ENCODE assay signal across 28 mouse cellular contexts in the genomic region with DNA sequence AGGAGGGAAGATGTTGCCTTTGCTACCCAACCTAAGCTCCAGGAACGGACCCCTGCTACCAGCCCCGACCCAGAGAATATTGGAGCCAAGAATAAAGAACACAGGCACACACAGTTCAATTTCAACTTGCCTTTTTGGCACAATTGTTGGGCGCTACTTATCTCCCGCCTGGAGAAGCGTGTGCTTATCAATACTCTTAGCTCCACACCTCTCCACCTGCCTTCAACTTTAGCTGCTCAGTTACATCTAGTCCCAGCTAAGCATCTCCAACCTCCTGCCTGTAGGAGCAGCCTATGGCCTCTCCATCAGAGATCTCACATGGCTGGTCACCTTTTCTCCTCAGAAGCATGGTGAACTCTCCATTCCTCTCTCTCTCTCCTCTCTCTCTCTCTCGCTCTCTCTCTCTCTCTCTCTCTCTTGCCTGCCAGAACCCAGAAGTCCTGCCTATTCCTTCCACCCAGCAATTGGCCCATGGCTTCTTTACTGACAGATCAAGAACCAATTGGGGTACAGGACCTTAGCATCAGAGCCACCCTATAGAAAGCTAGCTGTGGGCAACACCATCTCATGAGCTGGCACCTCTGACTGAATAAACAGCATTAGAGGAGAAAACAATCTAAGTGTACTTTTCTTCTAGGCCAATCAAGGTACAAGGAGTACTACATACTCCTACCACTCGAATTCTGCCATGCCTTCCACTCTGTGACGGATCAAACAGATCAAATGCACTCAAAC. TPM values are rescaled to one million over a fixed set of nuclear protein-coding genes. Genes with fewer than 3 reads are reported as not detected.
A peak's percentile ranks its signal among the peaks of the same experiment; 100 is the strongest.
DNase-seq lines count a peak whose midpoint lies in the region; ATAC-seq and TF ChIP-seq lines count a peak whose summit lies in the region.
"Had no signal": no experiment of that assay in that cellular context is flagged by ENCODE, and none has a peak within 500 bp of the region (broad histone marks: within the 10 kb centered on the region; RNA-seq: fewer than 3 reads in every experiment).

No protein-coding gene starts in this region.

- no peak overlapping the region for H3K4me2 ChIP-seq in heart, embryonic 12.5 days
- H3K4me2 ChIP-seq in liver, embryonic 14.5 days (ENCODE audit: low read depth), result peak overlapping the region; percentile 48
- H3K4me2 ChIP-seq: hindbrain, embryonic 13.5 days; kidney, embryonic 15.5 days; limb, embryonic 13.5 days; midbrain, embryonic 11.5 days; neural tube, embryonic 12.5 days had no signal

- no peak overlapping the region for H3K27ac ChIP-seq in heart, embryonic 12.5 days (ENCODE audit: poor library complexity, severe bottlenecking)
- peak overlapping the region; percentile 88 for H3K27ac ChIP-seq in liver, embryonic 14.5 days
- H3K27ac ChIP-seq: hindbrain, embryonic 13.5 days; kidney, embryonic 15.5 days; layer of hippocampus, adult 2 months; left cerebral cortex, adult 2 months; limb, embryonic 13.5 days; neural tube, embryonic 12.5 days had no signal

- no peaks in the 10 kb centered on the region for H3K9me3 ChIP-seq in heart, embryonic 12.5 days (replicated peaks)
- no peaks in the 10 kb centered on the region for H3K9me3 ChIP-seq in liver, embryonic 14.5 days (ENCODE audit: control insufficient read depth, low read length)
- H3K9me3 ChIP-seq: hindbrain, embryonic 13.5 days; kidney, embryonic 15.5 days; limb, embryonic 13.5 days; neural tube, embryonic 12.5 days had no signal

- no peaks in the 10 kb centered on the region for H3K36me3 ChIP-seq in heart, embryonic 12.5 days
- no peaks in the 10 kb centered on the region for H3K36me3 ChIP-seq in liver, embryonic 14.5 days (replicated peaks; ENCODE audit: control insufficient read depth, insufficient read depth, low read depth)
- H3K36me3 ChIP-seq: hindbrain, embryonic 13.5 days; kidney, embryonic 15.5 days; limb, embryonic 13.5 days; neural tube, embryonic 12.5 days had no signal

- no peaks in the 10 kb centered on the region for H3K27me3 ChIP-seq in heart, embryonic 12.5 days (replicated peaks)
- no peaks in the 10 kb centered on the region for H3K27me3 ChIP-seq in liver, embryonic 14.5 days (ENCODE audit: control insufficient read depth, insufficient read depth, low read length)
- H3K27me3 ChIP-seq: hindbrain, embryonic 13.5 days; kidney, embryonic 15.5 days; limb, embryonic 13.5 days; neural tube, embryonic 12.5 days had no signal

- 76% methylated on average over 8 of the region's 8 CpGs for WGBS in heart, embryonic 12.5 days
- WGBS in liver, embryonic 14.5 days (ENCODE audit: insufficient replicate concordance), result 54% methylated on average over 8 of the region's 8 CpGs

- no peak overlapping the region for H3K9ac ChIP-seq in heart, embryonic 12.5 days
- H3K9ac ChIP-seq in liver, embryonic 14.5 days (replicated peaks), result peak overlapping the region; percentile 32
- H3K9ac ChIP-seq: hindbrain, embryonic 13.5 days; kidney, embryonic 15.5 days; limb, embryonic 13.5 days; neural tube, embryonic 12.5 days had no signal

- no peak; the same call in 1 of the 2 replicates for TF ChIP-seq CTCF in liver, embryonic 14.5 days (IDR thresholded peaks at IDR 0.05; ENCODE audit: low read depth)

- peaks cover 16% of the 10 kb centered on the region for H3K4me1 ChIP-seq in heart, embryonic 12.5 days (replicated peaks)
- peaks cover 55 to 61% of the 10 kb centered on the region in 2 experiments for H3K4me1 ChIP-seq in liver, embryonic 14.5 days (replicated peaks; ENCODE audit: control insufficient read depth in 2 of 2, insufficient read depth in 2 of 2, low read length in 1 of 2)

- TF ChIP-seq EP300 in liver, embryonic 14.5 days (IDR thresholded peaks at IDR 0.05; ENCODE audit: low read depth), result peak; percentile 82

- 0 out of 2 replicates have a peak, but pooled peaks have one; percentile 36 for ATAC-seq in heart, embryonic 12.5 days (ENCODE audit: insufficient number of reproducible peaks, low FRiP score)
- ATAC-seq in erythroid progenitor cell, adult 5-6 weeks (replicated peaks; ENCODE audit: low FRiP score, poor library complexity, severe bottlenecking), result peak; percentile 76
- ATAC-seq in liver, embryonic 14.5 days (ENCODE audit: insufficient read depth), result peak; percentile 76
- peak; percentile 64 for ATAC-seq in megakaryocyte-erythroid progenitor cell, adult 5-6 weeks (replicated peaks; ENCODE audit: low FRiP score, low TSS enrichment, poor library complexity, severe bottlenecking)
- no peak for ATAC-seq in inflammation-experienced regulatory T-cells, adult 6 months
- ATAC-seq: forebrain, embryonic 14.5 days; intestine, postnatal 0 days; midbrain, embryonic 16.5 days had no signal

- H3K4me3 ChIP-seq in heart, embryonic 12.5 days, result no peak overlapping the region
- H3K4me3 ChIP-seq in liver, embryonic 14.5 days (ENCODE audit: insufficient read depth in 1 of 2, low read depth in 2 of 2, low read length in 2 of 2), result no peak overlapping the region
- H3K4me3 ChIP-seq: hindbrain, embryonic 13.5 days; kidney, embryonic 15.5 days; layer of hippocampus, adult 2 months; left cerebral cortex, adult 2 months; limb, embryonic 13.5 days; neural tube, embryonic 12.5 days had no signal

- intact Hi-C loops in heart, postnatal 10 days (cut with DNase I), result no loop called here

- no peak for DNase-seq in heart, postnatal 10 days
- DNase-seq in liver, embryonic 14.5 days (ENCODE audit: low read depth in 3 of 3, low spot score in 3 of 3), result peak in 2 of 3 experiments; percentile 67 to 68
- DNase-seq in T-cell, adult 2 months (ENCODE audit: low spot score), result no peak
- DNase-seq in kidney, adult 8-10 months, result no peak
- DNase-seq: adrenal gland, postnatal 36 days; cerebellum, adult 2 months; cerebellum, postnatal 14 days; gastrocnemius, postnatal 25 days; heart, adult 18-20 months; kidney, postnatal 25 days; lung, adult 2 months; lung, postnatal 14 days; right cerebral cortex, postnatal 4 days; thymus, postnatal 25 days had no signal

RNA-seq across cellular contexts. Expression of a gene that starts 5.4 kb away (rescaled TPM):
- polyA plus RNA-seq in heart, embryonic 12.5 days (2016; fragmentation: Nextera tagmentation; extraction: Ambion mirVana), result 22.1 and 22.5 TPM in 2 replicates
- 10 to 100 TPM; 13.4 to 16.2 TPM for total RNA-seq in heart, postnatal 10 days (2021)
- 431 and 444 TPM in 2 replicates for total RNA-seq in erythroid progenitor cell, adult 5-6 weeks (2015; ENCODE audit: low replicate concordance)
- 329 and 368 TPM in 2 replicates for total RNA-seq in erythroid progenitor cell, adult 5-6 weeks (2017; ENCODE audit: low replicate concordance)
- polyA plus RNA-seq in liver, embryonic 14.5 days (2012; rRNA removed), result 32.8 and 33.8 TPM in 2 replicates
- polyA plus RNA-seq in liver, embryonic 14.5 days (2014; fragmentation: Nextera tagmentation; extraction: Ambion mirVana), result 63.5 and 69.3 TPM in 2 replicates
- 44.2 and 51.6 TPM in 2 replicates for total RNA-seq in megakaryocyte-erythroid progenitor cell, adult 5-6 weeks (2014; fragmentation: Nextera tagmentation)
- total RNA-seq in megakaryocyte-erythroid progenitor cell, adult 5-6 weeks (2017), result 27.1 and 35.5 TPM in 2 replicates
- polyA plus RNA-seq in inflammation-experienced regulatory T-cells, adult 6 months (2017; shearing (Covaris generic)), result 1 to 10 TPM in 2 of 3 experiments, under 1 TPM in 1; 0.45 to 5.5 (median 3.1) TPM

Comparison
In these comparisons a context has a peak if more than half of its experiments do, and no peak if none do; other contexts are left out.
1. DNase-seq: peak in liver, embryonic 14.5 days (2 of 3); none in heart, postnatal 10 days (0 of 2), T-cell, adult 2 months (single experiment) and kidney, adult 8-10 months (0 of 2).
2. RNA of a gene that starts 5.4 kb away (total RNA-seq): 329 to 444 TPM in erythroid progenitor cell, adult 5-6 weeks; 27.1 to 51.6 TPM in megakaryocyte-erythroid progenitor cell, adult 5-6 weeks and 13.4 to 16.2 TPM in heart, postnatal 10 days; every median in the first group is over 4 times any median in the second.